Mouse (Mus musculus) thymus, adult 2 months (tissue): ENCODE measurements around the gene Prepl.

Experiments used
- CTCF ChIP-seq: fragments of 200-500 bp; IDR thresholded peaks from 2 replicates; pipeline ENCODE4 v1.5.1; 2012; ENCODE audit warnings: mild to moderate bottlenecking, control low read depth, low read length, moderate library complexity, borderline replicate concordance; ENCODE audit not compliant: control insufficient read depth, poor library complexity, insufficient read depth; ENCODE audit errors: extremely low read depth
- POLR2A ChIP-seq: fragments of 200-500 bp; IDR thresholded peaks from 2 replicates; pipeline ENCODE4 v1.6.1; 2012; ENCODE audit warnings: mild to moderate bottlenecking, low read length, control low read depth, moderate library complexity; ENCODE audit not compliant: control insufficient read depth, poor library complexity, insufficient read depth; ENCODE audit errors: extremely low read depth

GRCm38 (mm10) chr17:85063560-85063959 lies 26.5 kb downstream of the Prepl start:
- TF ChIP-seq CTCF: no peak
- no peak for TF ChIP-seq POLR2A
